Mouse (Mus musculus): ENCODE results near the gene 4930519P11Rik. TPM values are rescaled to one million over a fixed set of nuclear protein-coding genes. Genes with fewer than 3 reads are reported as not detected.
A peak's percentile ranks its signal among the peaks of the same experiment; 100 is the strongest.

The 4930519P11Rik gene
- polyA plus RNA-seq, 1 experiment: not detected

DNA sequence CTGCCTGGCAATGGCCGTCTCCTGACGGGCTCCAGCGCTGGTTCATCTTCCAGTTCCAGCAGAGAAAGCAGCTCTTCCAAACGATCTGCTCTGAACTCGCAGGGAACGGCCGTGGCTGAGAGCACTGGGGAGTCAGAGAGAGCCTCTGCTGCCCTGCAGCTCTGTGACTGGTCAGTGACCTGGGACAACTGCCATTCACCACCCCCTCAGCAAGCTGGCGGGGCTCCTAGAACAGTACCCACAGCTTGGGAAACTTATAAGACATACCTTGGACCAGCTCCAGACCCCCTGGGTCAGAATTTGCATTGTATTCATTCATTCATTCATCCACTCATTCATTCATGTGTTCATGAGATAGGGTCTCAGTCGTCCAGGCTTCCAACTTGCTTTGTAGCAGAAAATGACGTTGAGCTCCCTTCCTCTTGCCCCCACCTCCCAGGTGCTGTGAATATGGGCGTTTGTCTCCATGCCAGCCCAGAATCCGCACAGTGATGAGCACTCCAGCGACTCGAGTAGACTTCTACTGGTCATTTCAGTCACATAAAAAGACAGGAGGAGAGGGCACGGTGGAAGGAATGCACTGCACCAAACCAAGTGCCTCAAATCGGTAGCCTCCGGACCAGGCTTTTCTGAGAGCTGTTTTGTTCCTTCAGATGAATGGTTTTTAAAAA lies 28.2 kb downstream of the 4930519P11Rik start:
- WGBS: 76% methylated on average over 17 of the region's 17 CpGs

DNA sequence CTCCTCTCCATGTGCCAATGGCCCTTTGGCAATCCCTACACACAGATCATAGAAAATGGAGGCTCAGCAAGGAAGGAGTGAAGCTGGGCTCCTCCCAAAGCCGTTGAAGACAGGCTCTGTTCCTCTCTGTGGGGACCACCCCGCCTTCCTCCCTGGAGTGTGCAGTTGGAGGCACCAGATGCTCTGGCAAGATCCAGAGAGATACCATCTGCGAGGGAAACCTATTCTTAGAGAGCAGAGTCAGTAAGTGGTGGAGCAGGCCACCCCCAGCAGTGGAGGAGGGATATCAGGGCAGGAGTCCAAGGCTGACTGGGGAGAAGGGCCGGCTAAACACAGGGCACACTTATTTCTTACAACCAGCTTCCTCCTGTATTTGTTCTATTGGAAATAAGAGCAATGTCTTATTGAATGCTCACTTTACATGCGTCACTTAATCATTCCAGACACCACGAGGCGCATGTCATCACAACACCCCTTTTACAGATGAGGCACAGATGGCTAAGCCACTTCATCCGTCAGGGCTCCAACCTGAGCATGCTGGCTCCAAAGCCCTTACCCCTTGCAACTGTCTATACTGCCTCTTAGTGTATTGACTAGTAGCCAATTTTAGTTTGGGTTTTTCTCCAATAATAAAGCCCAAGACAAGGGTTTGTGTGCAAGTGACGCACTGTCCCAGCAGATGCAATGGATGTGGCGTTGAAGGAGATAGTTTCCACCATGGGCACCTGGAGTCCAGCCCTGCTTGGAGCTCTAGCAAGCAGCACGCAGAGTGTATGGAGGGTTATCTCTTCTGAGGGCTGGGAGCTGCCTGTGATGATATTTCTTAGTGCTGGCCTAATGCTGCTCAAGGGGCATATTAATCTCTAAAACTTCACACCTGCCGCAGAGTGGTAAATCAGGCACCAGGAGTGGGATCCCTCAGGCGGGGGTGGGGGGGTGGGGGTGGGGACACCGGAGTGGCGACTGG lies 29.0 kb downstream of the 4930519P11Rik start:
- 57% methylated on average over 15 of the region's 15 CpGs for WGBS
- H3K4me1 ChIP-seq (ENCODE audit: control insufficient read depth, insufficient read depth, low read length): no peaks in the 10 kb centered on the region
- no peak overlapping the region for H3K4me3 ChIP-seq (replicated peaks; ENCODE audit: control insufficient read depth, low read depth, low read length)
- TF ChIP-seq CTCF (IDR thresholded peaks at IDR 0.05; ENCODE audit: control insufficient read depth, insufficient read depth, low read length) (no peak), POLR2A (IDR thresholded peaks at IDR 0.05; ENCODE audit: borderline replicate concordance, control insufficient read depth, low read depth, low read length) (no peak)
- no peak overlapping the region for H3K27ac ChIP-seq (ENCODE audit: control insufficient read depth, insufficient read depth, low read depth, low read length, poor library complexity)

More for the DNA sequence above, 28.2 kb downstream of the 4930519P11Rik start:
- Histone ChIP-seq H3K27ac (ENCODE audit: control insufficient read depth, insufficient read depth, low read depth, low read length, poor library complexity) (no peak overlapping the region), H3K4me1 (ENCODE audit: control insufficient read depth, insufficient read depth, low read length) (no peaks in the 10 kb centered on the region), H3K4me3 (replicated peaks; ENCODE audit: control insufficient read depth, low read depth, low read length) (no peak overlapping the region)
- no peak for TF ChIP-seq POLR2A (IDR thresholded peaks at IDR 0.05; ENCODE audit: borderline replicate concordance, control insufficient read depth, low read depth, low read length)
- no peak for TF ChIP-seq CTCF (IDR thresholded peaks at IDR 0.05; ENCODE audit: control insufficient read depth, insufficient read depth, low read length)

GRCm38 (mm10) chr2:154581421-154581820 lies 31.8 kb downstream of the 4930519P11Rik start:
- TF ChIP-seq CTCF (IDR thresholded peaks at IDR 0.05; ENCODE audit: control insufficient read depth, insufficient read depth, low read length): 0 out of 2 replicates have a peak, but pooled peaks have one; percentile 17
- TF ChIP-seq POLR2A (IDR thresholded peaks at IDR 0.05; ENCODE audit: borderline replicate concordance, control insufficient read depth, low read depth, low read length): no peak
- WGBS: 91% methylated on average over 1 of the region's 1 CpGs

GRCm38 (mm10) chr2:154580586-154580985 lies 32.7 kb downstream of the 4930519P11Rik start:
- no peaks in the 10 kb centered on the region for H3K4me1 ChIP-seq (ENCODE audit: control insufficient read depth, insufficient read depth, low read length)
- H3K27ac ChIP-seq (ENCODE audit: control insufficient read depth, insufficient read depth, low read depth, low read length, poor library complexity): no peak overlapping the region
- WGBS: 90% methylated on average over 8 of the region's 8 CpGs
- TF ChIP-seq POLR2A (IDR thresholded peaks at IDR 0.05; ENCODE audit: borderline replicate concordance, control insufficient read depth, low read depth, low read length) (no peak), CTCF (IDR thresholded peaks at IDR 0.05; ENCODE audit: control insufficient read depth, insufficient read depth, low read length) (no peak)
- H3K4me3 ChIP-seq (replicated peaks; ENCODE audit: control insufficient read depth, low read depth, low read length): no peak overlapping the region

More at GRCm38 (mm10) chr2:154581421-154581820, 31.8 kb downstream of the 4930519P11Rik start:
- Histone ChIP-seq H3K27ac (ENCODE audit: control insufficient read depth, insufficient read depth, low read depth, low read length, poor library complexity) (no peak overlapping the region), H3K4me3 (replicated peaks; ENCODE audit: control insufficient read depth, low read depth, low read length) (no peak overlapping the region), H3K4me1 (ENCODE audit: control insufficient read depth, insufficient read depth, low read length) (no peaks in the 10 kb centered on the region)

DNA sequence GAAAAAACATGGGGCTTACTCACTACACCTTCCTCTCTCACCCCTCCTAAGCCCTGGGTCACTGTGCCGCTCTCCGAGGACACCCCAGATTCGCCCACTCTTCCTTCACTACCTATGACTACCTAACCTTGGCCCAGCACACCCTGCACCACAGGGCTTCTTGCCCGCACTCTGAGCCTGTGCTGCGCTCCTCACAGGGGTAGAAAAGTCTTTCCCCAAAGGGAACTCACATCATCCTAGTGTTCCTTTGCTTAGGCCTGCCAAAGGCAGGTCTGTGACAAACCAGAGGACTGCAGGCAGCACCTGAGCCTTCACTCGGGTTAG lies 35.5 kb downstream of the 4930519P11Rik start:
- no peak for TF ChIP-seq POLR2A (IDR thresholded peaks at IDR 0.05; ENCODE audit: borderline replicate concordance, control insufficient read depth, low read depth, low read length)
- no peak overlapping the region for H3K27ac ChIP-seq (ENCODE audit: control insufficient read depth, insufficient read depth, low read depth, low read length, poor library complexity)
- H3K4me1 ChIP-seq (ENCODE audit: control insufficient read depth, insufficient read depth, low read length): peaks cover 2% of the 10 kb centered on the region
- 92% methylated on average over 6 of the region's 6 CpGs for WGBS
- no peak overlapping the region for H3K4me3 ChIP-seq (replicated peaks; ENCODE audit: control insufficient read depth, low read depth, low read length)

GRCm38 (mm10) chr2:154576876-154577743 lies 36.1 kb downstream of the 4930519P11Rik start:
- TF ChIP-seq CTCF (IDR thresholded peaks at IDR 0.05; ENCODE audit: control insufficient read depth, insufficient read depth, low read length): no peak
- no peak for TF ChIP-seq POLR2A (IDR thresholded peaks at IDR 0.05; ENCODE audit: borderline replicate concordance, control insufficient read depth, low read depth, low read length)
- 80% methylated on average over 12 of the region's 12 CpGs for WGBS
- Histone ChIP-seq H3K4me1 (ENCODE audit: control insufficient read depth, insufficient read depth, low read length) (peaks cover 2% of the 10 kb centered on the region), H3K27ac (ENCODE audit: control insufficient read depth, insufficient read depth, low read depth, low read length, poor library complexity) (no peak overlapping the region), H3K4me3 (replicated peaks; ENCODE audit: control insufficient read depth, low read depth, low read length) (no peak overlapping the region)

- peak overlapping the region; percentile 5 for H3K4me3 ChIP-seq (replicated peaks; ENCODE audit: control insufficient read depth, low read depth, low read length)
- TF ChIP-seq POLR2A (IDR thresholded peaks at IDR 0.05; ENCODE audit: borderline replicate concordance, control insufficient read depth, low read depth, low read length) (no peak), CTCF (IDR thresholded peaks at IDR 0.05; ENCODE audit: control insufficient read depth, insufficient read depth, low read length) (no peak)
- H3K4me1 ChIP-seq (ENCODE audit: control insufficient read depth, insufficient read depth, low read length): peaks cover 3% of the 10 kb centered on the region
- peak overlapping the region; percentile 93 for H3K27ac ChIP-seq (ENCODE audit: control insufficient read depth, insufficient read depth, low read depth, low read length, poor library complexity)
- WGBS: 11% methylated on average over 7 of the region's 7 CpGs
Observed at GRCm38 (mm10) chr2:154574271-154574670, 39.0 kb downstream of the 4930519P11Rik start.
